Mouse (Mus musculus): Measurements from ENCODE around the gene Ugt1a6a.

Gene Ugt1a6a

DNA sequence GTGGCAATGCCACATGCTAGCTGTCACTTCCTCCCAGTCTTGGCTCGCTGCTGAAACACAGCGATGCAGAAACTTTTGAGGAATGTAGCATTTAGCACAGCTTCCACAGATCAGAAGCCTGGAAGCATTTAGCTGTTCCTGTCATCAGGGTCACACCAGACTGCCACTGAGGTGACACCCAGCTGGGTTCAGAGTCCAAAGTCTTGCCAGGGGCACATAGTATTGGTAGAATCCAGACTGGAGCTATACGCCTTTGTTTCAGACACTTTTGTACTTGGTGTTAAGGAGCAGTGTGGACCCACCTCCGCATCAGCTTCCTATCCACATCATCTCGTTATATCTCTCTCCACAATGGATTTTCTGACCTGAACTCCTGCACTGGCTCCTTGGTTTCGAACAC, 118.9 kb downstream of the Ugt1a6a start:
- DNase-seq: no peak

DNA sequence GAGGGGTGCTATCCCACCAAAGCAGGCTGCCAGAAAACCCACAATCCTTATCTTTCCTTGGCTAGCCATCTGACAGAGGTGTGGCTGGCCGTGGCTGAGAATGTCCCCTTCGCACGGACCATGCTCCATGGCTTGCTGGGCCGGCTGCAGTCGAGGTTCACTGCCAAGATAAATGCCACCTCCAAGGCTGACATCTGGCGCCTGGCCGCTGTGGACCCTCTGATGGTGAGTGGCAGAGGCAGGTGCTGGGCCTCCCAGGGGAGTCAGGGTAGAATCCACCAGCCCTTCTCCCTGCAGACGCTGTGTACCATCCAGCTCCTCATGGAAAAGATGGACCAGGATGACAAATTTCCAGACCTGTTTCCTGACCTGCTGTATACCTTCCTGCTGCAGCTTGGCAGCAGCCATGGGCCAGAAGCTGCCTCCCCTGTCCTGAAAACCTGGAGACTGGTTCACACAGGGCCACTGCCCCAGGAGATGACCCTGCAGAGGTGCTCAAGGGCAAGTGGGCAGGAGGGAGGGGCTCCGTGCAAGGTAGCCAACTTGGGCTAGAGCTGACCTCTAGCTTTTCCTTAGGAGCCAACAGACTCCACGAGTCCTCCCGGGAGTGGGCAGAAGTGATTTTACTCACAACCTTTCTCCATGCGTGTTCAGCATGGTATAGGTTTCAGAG, 120.3 kb downstream of the Ugt1a6a start:
- peak in 1 of 2 experiments; percentile 32 for DNase-seq

GRCm38 (mm10) chr1:88255466-88255857, 120.9 kb downstream of the Ugt1a6a start:
- no peak for DNase-seq

DNA sequence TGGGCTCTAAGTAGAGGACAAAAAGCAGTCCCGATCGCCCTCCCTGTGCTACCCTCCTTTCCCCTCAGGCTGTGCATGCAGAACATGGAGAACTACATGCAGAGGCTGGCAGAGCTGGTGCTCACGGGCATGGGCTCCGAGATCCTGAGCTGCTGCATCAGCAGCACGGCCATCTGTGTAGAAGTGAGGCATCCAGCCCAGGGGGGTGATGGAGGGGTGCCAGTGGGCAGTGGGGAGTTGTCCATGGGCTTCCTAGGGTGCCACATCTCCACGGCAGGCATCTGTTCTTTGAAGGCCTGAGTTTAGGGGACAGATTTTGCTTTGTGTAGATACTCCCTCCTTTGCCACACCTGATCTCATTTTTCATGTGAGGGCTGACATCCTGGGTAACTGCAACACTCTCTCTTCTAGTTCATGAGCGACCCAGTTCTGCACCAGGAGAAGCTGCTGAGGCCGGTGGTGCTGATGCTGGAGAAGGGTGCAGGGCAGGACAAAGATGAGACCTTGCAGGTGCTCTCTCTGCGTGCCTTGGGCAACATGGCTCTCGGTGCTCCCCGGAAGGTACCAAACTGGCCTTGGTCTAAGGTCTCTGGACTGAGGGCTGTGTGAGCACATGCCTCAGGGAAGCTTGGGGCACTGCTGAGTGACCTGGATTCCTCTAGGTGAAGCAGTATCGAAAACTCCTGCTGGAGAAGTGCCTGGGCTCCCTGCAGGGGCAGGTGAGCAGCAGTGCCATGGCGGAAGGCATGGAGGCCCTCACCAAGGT, 121.6 kb downstream of the Ugt1a6a start:
- DNase-seq: peak in 1 of 2 experiments; percentile 33

DNA sequence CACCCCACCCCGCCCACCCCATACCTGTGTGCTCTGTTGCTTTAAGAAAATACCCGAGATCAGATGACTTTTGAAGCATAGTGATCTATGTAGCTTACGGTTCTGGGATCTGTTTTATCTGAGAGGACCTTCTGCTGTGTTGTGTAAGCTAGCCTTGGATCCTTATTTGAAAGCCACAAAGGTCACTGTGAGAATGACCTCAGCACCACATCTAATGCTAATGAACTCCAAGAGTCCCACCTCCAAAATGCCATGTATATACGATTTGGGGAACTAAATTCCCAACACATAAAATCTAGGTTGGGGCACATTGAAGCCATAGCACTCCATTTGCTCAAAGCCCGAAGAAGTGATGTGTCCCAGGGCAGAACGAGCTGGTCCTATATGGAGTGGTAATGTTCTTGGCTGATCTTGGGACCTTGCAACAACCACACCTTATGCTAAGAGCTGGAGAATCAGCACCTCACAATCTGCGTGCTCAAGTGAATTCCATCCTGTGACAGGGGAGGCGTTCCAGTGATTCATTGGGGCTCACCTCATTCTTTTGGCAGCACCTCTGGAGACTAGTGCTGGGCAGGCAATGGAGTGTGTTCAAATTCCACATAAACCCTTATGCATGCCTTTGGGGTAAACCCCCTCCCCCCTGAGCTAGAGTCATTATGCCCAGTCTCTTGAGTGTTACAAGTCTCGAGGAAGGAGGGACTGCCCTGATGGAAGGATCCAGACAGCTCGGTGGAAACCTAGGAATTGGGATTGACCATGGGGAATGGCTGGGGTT, 122.5 kb downstream of the Ugt1a6a start:
- DNase-seq: no peak

GRCm38 (mm10) chr1:88257681-88258080, 123.1 kb downstream of the Ugt1a6a start:
- DNase-seq: peak in 1 of 2 experiments; percentile 21

DNA sequence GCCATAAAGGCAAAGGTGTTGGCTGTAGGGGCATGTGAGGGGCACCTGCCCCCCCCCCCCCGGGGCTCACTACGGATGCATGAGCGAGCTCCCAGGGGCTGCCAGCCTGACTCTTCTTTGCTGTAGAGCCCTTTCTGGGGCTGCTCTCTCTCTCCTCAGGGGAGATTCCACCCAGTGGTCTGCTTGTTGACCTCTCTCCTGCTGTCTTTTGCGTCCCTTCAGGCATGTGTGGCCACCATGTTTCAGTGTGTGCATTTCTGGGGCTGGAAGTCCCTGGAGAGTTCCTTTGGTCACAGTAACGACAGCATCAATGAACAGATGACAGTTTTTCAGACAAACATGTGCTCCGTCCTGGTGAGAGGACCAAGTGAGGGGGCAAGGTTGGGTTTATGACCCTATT, 123.8 kb downstream of the Ugt1a6a start:
- DNase-seq: no peak

- peak in 1 of 2 experiments; percentile 24 for DNase-seq
Observed at GRCm38 (mm10) chr1:88258881-88259642, 124.5 kb downstream of the Ugt1a6a start.

DNA sequence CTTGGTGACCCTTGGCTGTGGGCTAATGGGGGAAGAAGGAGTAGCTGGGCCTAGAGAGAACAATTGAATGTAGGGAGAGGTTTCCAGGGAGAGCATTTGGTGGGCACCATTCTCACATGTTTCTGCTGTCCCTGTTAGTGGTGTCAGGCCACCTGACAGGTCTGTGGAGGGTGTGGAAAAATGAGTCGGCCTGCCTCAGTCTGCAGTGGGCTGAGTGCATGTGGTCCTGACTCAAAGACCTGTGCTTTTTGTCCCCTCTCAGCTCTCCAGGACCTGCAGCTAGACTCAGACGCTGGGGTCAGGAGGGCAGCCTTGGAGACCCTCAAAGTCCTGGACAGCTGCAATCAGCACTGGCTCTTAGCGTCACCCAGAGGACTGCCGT, 125.0 kb downstream of the Ugt1a6a start:
- DNase-seq: no peak

DNA sequence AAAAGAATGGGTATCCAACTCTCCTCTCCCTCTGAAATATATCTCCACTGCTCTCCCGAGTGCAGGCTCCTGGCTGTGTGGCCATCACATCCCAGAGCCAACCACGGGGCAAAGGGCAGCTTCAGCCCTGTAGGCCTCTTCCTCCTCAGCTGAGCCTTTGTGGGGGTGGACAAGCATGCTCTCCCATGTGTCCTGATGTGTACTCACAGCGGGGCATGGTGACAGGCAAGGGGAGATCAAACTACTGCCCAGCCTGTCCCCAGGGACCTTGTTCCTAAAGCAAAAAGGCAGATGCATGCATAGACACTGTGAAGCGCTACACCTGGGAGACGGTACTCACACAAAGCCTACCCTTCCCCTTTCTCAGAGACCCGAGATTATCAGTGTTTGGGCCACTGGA, 125.5 kb downstream of the Ugt1a6a start:
- peak in 1 of 2 experiments; percentile 36 for DNase-seq

GRCm38 (mm10) chr1:88260604-88261377, 126.2 kb downstream of the Ugt1a6a start:
- peak in 1 of 2 experiments; percentile 6 for DNase-seq

GRCm38 (mm10) chr1:88261706-88262105, 127.1 kb downstream of the Ugt1a6a start:
- peak in 1 of 2 experiments; percentile 23 for DNase-seq

GRCm38 (mm10) chr1:88262255-88262654, 127.6 kb downstream of the Ugt1a6a start:
- DNase-seq: peak in 1 of 2 experiments; percentile 15

GRCm38 (mm10) chr1:88262961-88263360, 128.4 kb downstream of the Ugt1a6a start:
- no peak for DNase-seq

DNA sequence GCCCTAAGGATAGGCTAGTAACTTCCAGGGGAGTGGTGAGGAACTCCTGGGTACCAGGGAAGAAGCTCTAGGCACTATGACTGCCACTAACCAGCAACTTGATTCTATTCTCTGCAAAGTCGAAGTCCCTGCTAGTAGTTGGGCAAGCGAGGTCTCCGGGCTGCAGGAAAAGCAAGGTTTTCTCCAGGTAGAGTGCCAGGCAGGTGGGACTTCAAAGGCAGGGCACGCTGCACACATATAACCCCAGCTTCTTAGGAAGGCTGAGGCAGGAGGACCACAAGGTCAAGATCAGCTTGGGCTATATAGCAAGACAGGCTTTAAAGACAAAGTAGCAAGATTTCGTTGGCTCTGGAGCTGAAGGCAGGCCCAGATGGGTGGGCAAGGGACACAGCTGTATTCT, 129.2 kb downstream of the Ugt1a6a start:
- peak in 1 of 2 experiments; percentile 15 for DNase-seq

- DNase-seq: no peak
Observed at GRCm38 (mm10) chr1:88264237-88264868, 129.7 kb downstream of the Ugt1a6a start.

DNA sequence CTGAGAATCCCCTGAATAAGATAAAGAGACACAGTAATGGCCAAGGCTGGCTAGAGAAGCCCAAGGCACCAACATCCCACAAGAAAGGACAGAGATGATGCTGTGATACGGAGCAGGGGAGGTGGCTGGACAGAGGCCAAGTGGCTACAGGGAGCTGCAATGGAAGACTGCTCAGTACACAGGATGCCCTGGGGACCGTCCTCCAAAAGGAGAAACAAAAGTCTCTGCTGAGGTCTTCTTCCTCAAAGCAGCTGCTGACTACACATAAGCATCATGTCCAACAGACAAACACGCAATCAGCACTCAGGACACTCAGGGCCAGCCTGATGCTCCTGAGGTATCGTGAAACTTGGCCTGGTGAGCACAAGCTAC, 130.2 kb downstream of the Ugt1a6a start:
- peak in 1 of 2 experiments; percentile 12 for DNase-seq

DNA sequence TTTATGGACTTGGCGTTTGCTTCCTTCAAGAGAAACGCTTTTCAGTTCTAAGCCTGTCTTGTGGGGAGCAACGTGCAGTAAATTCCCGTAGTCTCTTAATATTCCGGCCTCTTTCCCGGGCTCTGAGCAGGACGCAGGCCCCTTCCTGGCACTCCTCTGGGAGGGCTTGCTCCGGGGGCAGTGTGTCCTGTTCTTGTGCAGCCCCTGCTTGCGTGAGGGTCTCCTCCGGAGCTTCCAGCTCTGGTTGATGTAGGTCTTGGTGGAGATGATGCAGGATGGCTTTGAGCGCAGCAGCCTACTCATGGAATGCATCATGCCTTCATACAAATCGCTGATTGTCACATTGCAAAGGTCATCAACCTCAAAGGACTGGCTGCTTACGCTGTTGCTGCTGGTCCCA, 131.5 kb downstream of the Ugt1a6a start:
- DNase-seq: peak in 1 of 2 experiments; percentile 17

GRCm38 (mm10) chr1:88267489-88267888, 132.9 kb downstream of the Ugt1a6a start:
- no peak for DNase-seq

GRCm38 (mm10) chr1:88268070-88268469, 133.5 kb downstream of the Ugt1a6a start:
- no peak for DNase-seq

Measured in spleen, adult 18-20 months (tissue).